Mouse (Mus musculus) forebrain, embryonic 11.5 days (tissue): ENCODE results near the gene Clic5. TPM values are rescaled to one million over a fixed set of nuclear protein-coding genes. Genes with fewer than 3 reads are reported as not detected.

Source experiments
- ATAC-seq: fragments of 200-750 bp; cut with Nextera tagmentation; replicated peaks from 2 replicates; pipeline ENCODE4 v1.8.0; 2017; ENCODE audit warnings: moderate TSS enrichment; ENCODE audit not compliant: low FRiP score
- DNase-seq: peaks from one replicate; pipeline ENCODE4 v3.0.0-alpha.2; 2017; ENCODE audit warnings: low spot score
- H3K27ac ChIP-seq: fragments of 300-500 bp; sonication (generic); 2 replicates; pipeline ENCODE4 v1.5.1; 2014; ENCODE audit warnings: low read depth, low read length
- H3K27me3 ChIP-seq: fragments of 300-500 bp; sonication (generic); 2 replicates; pipeline ENCODE4 v1.6.1; 2014; ENCODE audit warnings: mild to moderate bottlenecking, low read length, mixed read lengths; ENCODE audit not compliant: control insufficient read depth, insufficient read depth
- H3K36me3 ChIP-seq: fragments of 300-500 bp; sonication (generic); 2 replicates; pipeline ENCODE4 v1.6.1; 2014; ENCODE audit warnings: mild to moderate bottlenecking, low read length, moderate library complexity, mixed read lengths; ENCODE audit not compliant: control insufficient read depth, insufficient read depth
- H3K4me1 ChIP-seq: fragments of 300-500 bp; sonication (generic); replicated peaks from 2 replicates; pipeline ENCODE4 v1.6.1; 2014; ENCODE audit warnings: low read length, mixed read lengths; ENCODE audit not compliant: control insufficient read depth, insufficient read depth
- H3K4me2 ChIP-seq: fragments of 300-500 bp; sonication (generic); 2 replicates; pipeline ENCODE4 v1.6.1; 2014; ENCODE audit warnings: low read depth, mild to moderate bottlenecking, low read length, moderate library complexity, mixed read lengths; ENCODE audit not compliant: severe bottlenecking
- H3K4me3 ChIP-seq: fragments of 300-500 bp; sonication (generic); 2 replicates; pipeline ENCODE4 v1.5.1; 2014; ENCODE audit warnings: low read depth, low read length
- H3K9ac ChIP-seq: fragments of 300-500 bp; sonication (generic); 2 replicates; pipeline ENCODE4 v1.6.1; 2014; ENCODE audit warnings: low read length
- H3K9me3 ChIP-seq: fragments of 300-500 bp; sonication (generic); 2 replicates; pipeline ENCODE4 v1.6.1; 2016; ENCODE audit warnings: low read length, mixed read lengths; ENCODE audit not compliant: control insufficient read depth
- WGBS: fragments of 180-500 bp; shearing (Covaris S2); extraction: QIAGEN DNeasy Blood & Tissue Kit; methylation state at CpG from one replicate; pipeline ENCODE4 v1.1.7; 2014; 5-methylcytosine and 5-hydroxymethylcytosine counted together
- polyA plus RNA-seq: library from polyadenylated mRNA; unstranded; fragments of >200 nt; fragmentation: Nextera tagmentation; extraction: Ambion mirVana; gene quantifications from 2 replicates; pipeline ENCODE4 v1.2.1, GENCODE M21; 2014

Clic5 gene
- polyA plus RNA-seq, 1 experiment from 2014 or later = 0.16 TPM

DNA sequence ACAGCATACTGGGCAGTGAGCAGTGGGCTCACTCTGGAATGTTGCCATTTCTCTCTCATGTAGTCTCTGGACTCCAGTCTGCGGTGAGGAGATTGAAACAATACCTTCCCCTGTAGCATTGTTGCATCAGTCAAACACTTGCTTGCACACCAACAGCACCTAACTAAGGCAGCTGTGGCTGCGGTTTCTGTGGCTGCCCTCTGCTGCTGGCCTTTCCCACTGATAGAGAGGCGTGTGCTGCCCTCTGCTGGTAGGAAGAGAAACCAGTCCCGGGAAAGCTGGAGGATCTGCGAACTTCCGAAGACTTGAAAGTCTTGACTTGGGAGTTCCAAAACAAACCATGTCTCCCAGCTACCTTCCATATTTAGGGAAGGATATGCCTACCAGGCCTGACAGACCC, 68.2 kb downstream of the Clic5 start:
- Histone ChIP-seq H3K27me3 (no peaks in the 10 kb centered on the region; the same call in 1 of the 2 replicates), H3K4me3 (no peak overlapping the region), H3K4me1 (no peaks in the 10 kb centered on the region), H3K4me2 (no peak overlapping the region), H3K9me3 (no peaks in the 10 kb centered on the region), H3K9ac (no peak overlapping the region), H3K27ac (no peak overlapping the region), H3K36me3 (no peaks in the 10 kb centered on the region)
- ATAC-seq (0 out of 2 replicates have a peak, but pooled peaks have one; percentile 39), DNase-seq (peak; percentile 85)
- 6% methylated on average over 6 of the region's 6 CpGs for WGBS

DNA sequence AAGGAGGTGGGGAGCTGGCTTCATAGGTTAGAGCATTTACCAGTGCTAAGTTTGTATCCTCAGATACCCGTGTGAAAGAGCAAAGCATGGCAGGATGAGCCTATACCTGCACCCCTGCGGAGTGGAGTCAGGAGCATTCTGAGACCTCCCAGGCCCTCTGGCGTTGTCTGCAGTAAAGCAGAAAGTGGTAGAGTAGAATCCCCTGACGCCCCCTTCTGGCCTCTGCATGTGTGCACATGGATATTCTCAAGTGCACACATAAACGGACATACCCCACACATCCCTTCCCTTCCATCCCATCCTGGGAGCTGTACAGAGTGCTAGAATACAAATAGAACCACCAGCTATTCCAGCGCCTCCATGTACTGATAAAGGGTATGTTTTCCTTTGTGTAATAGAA, 70.9 kb downstream of the Clic5 start:
- ATAC-seq (no peak), DNase-seq (no peak)
- 33% methylated on average over 6 of the region's 6 CpGs for WGBS
- Histone ChIP-seq H3K27me3 (no peaks in the 10 kb centered on the region; the same call in 1 of the 2 replicates), H3K4me1 (no peaks in the 10 kb centered on the region), H3K36me3 (no peaks in the 10 kb centered on the region), H3K27ac (no peak overlapping the region), H3K4me3 (no peak overlapping the region), H3K9ac (no peak overlapping the region), H3K4me2 (no peak overlapping the region), H3K9me3 (no peaks in the 10 kb centered on the region)

DNA sequence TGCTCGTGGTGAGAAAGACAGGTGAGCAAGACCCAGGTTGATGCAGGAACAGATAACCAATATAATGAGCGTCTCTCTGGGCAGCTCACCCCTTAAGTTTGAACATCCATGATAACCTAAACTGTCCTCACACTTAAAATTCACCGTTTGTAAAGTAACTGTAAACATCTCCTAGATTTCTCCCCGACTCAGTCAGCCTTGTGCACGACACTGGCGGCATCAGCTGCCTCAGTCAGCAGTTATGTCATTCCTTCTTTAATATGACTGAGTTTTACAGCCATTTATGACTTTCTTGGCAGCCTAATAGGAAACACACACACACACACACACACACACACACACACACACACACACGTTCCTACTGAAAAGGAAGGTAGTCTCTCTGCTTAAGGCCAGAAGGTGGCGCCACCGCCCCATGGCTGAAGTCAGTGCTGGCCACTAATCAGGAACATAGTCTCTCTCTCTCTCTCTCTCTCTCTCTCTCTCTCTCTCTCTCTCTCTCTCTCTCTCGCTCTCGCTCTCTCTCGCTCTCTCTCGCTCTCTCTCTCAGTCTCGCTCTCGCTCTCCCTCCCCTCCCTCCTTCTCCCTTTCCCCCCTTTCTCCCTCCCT, 73.3 kb downstream of the Clic5 start:
- no peak overlapping the region for H3K4me2 ChIP-seq
- H3K4me1 ChIP-seq = no peaks in the 10 kb centered on the region
- WGBS = 41% methylated on average over 9 of the region's 15 CpGs
- H3K9me3 ChIP-seq = no peaks in the 10 kb centered on the region
- H3K27ac ChIP-seq = no peak overlapping the region
- H3K36me3 ChIP-seq = no peaks in the 10 kb centered on the region
- H3K4me3 ChIP-seq = no peak overlapping the region
- DNase-seq = peak; percentile 75
- H3K9ac ChIP-seq = no peak overlapping the region
- no peaks in the 10 kb centered on the region; the same call in 1 of the 2 replicates for H3K27me3 ChIP-seq
- ATAC-seq = peak; percentile 79

DNA sequence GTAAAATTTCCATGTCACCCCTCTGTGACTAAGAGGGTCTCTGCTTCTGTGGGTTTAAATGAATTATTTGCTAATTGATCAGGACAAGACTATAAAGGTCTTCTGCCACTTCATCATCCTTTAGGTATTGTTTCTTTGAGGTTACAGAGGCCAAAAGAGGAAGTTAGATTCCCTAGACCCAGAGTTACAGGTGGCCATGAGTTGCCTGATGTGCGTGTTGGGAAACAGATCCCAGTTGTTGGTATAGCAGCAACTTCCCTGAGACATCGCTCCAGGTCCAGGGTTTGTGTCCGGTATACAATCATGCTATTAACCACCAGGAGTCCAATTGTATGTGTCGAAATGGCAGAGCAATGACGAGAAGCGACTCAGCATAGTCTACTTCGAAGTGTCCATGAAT, 81.7 kb downstream of the Clic5 start:
- Histone ChIP-seq H3K27me3 (no peaks in the 10 kb centered on the region), H3K4me3 (no peak overlapping the region), H3K9ac (no peak overlapping the region), H3K9me3 (no peaks in the 10 kb centered on the region), H3K36me3 (no peaks in the 10 kb centered on the region), H3K27ac (no peak overlapping the region), H3K4me1 (no peaks in the 10 kb centered on the region), H3K4me2 (no peak overlapping the region)
- WGBS = 91% methylated on average over 7 of the region's 7 CpGs
- ATAC-seq (no peak), DNase-seq (no peak)

DNA sequence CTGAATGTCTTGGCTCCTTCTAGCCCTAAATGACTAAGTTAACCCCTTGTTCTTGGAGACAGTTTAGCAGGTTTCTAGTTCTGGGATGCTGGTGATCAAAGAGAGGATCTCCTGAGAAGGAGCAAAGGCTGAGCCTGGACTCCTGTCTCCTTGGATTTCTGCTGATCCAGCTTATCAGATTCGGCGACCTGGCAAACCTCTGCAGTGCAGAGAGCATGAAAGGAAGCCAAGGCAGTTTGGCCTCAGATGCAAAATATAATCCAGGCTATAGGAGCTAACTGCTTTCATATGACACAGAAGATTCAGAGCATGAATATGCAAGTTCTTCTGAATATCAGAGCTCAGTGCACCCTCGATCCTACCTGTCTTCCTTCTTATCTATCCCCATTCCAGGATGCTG, 83.0 kb downstream of the Clic5 start:
- no peak overlapping the region for H3K27ac ChIP-seq
- no peak for ATAC-seq
- H3K36me3 ChIP-seq = no peaks in the 10 kb centered on the region
- no peak overlapping the region for H3K4me2 ChIP-seq
- WGBS = 85% methylated on average over 3 of the region's 3 CpGs
- no peak overlapping the region for H3K9ac ChIP-seq
- no peaks in the 10 kb centered on the region for H3K27me3 ChIP-seq
- DNase-seq = no peak
- H3K9me3 ChIP-seq = no peaks in the 10 kb centered on the region
- H3K4me3 ChIP-seq = no peak overlapping the region
- H3K4me1 ChIP-seq = no peaks in the 10 kb centered on the region

DNA sequence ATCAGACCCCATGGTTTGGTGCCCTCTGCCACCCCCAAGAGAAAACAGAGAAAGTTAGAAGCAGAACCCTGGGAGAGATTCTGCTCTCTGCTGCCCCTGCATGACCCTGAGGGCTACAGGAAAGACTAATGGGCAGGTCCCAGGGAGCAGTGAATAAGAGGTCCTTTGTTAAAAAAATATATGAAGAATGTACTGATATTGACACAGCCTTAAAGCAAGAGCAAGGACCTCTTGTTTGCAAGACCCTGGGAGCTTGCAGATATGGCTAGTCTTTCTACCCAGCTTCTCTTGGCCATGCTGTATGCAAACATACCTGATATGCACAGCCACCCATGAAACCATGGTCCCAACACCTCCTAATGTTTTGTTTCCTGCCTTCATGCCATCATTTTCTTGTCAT, 86.4 kb downstream of the Clic5 start:
- Histone ChIP-seq H3K9me3 (no peaks in the 10 kb centered on the region), H3K27ac (no peak overlapping the region), H3K9ac (no peak overlapping the region), H3K27me3 (no peaks in the 10 kb centered on the region), H3K4me1 (no peaks in the 10 kb centered on the region), H3K36me3 (no peaks in the 10 kb centered on the region), H3K4me3 (no peak overlapping the region), H3K4me2 (no peak overlapping the region)
- ATAC-seq = no peak
- no peak for DNase-seq

DNA sequence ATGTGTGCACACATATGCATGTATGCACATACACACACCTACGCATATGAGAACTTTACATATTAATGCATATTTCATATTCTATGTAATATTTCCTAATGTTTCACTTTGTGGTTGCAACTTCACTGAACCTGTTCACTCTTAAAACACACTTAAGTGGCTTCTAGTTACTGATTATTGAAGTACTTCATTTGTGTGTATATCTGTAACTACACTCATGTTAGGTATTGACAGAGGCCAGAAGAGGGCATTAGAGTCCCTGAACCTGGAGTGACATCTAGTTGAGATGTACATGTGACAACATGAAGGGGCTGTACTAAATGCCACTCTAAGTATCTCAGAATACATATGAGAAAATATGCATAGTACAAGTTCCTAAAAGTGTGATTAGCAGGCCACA, 99.9 kb downstream of the Clic5 start:
- ATAC-seq (no peak), DNase-seq (no peak)
- H3K27me3 ChIP-seq = no peaks in the 10 kb centered on the region
- no peak overlapping the region for H3K9ac ChIP-seq
- no peak overlapping the region for H3K27ac ChIP-seq
- H3K36me3 ChIP-seq = no peaks in the 10 kb centered on the region
- WGBS = 96% methylated on average over 1 of the region's 1 CpGs
- no peaks in the 10 kb centered on the region for H3K9me3 ChIP-seq
- no peak overlapping the region for H3K4me2 ChIP-seq
- H3K4me3 ChIP-seq = no peak overlapping the region
- no peaks in the 10 kb centered on the region for H3K4me1 ChIP-seq

DNA sequence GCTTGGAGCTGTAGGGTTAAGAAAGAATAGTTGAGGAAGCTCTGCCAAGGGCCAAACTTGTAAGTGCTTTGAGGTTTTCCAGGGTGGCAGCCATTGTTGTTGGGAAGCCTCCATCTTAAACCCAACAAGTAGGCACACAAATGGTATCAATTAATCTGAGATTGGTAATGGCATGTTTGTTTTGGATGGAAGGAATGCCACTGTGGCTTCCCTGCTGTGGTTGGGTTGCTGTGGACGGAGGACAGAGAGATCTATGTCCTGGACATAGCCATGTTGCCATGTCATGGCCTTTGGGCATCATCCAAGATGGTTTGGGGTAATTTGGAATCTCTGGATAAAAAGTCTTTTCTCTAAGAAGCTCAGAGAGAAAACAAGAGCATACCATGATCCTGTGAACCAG, 108.8 kb downstream of the Clic5 start:
- H3K4me1 ChIP-seq = no peaks in the 10 kb centered on the region
- ATAC-seq (no peak), DNase-seq (no peak)
- no peaks in the 10 kb centered on the region for H3K27me3 ChIP-seq
- no peaks in the 10 kb centered on the region for H3K9me3 ChIP-seq
- no peak overlapping the region for H3K27ac ChIP-seq
- no peak overlapping the region for H3K4me3 ChIP-seq
- no peak overlapping the region for H3K9ac ChIP-seq
- no peak overlapping the region for H3K4me2 ChIP-seq
- no peaks in the 10 kb centered on the region for H3K36me3 ChIP-seq
- WGBS = 80% methylated on average over 1 of the region's 1 CpGs

DNA sequence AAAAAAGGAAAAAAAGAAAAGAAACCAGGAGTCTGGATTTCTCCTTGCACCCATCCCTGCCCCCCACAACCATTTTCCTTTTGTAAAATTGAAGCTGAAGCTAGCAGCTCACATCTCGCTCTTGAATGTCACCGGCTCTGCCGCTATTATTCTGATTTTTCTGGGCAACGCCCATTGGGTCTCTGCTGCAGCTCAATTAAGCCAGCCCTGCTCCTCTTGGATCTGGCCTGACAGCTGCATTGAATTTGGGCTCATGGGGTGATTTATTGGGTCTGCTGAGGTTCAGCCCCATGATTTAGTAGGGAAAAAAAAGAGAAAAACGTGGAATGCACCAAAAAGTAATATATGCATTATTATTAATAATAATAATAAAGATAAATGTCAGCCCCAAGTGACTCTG, 111.9 kb downstream of the Clic5 start:
- no peak overlapping the region for H3K4me3 ChIP-seq
- 22% methylated on average over 5 of the region's 5 CpGs for WGBS
- no peak overlapping the region for H3K4me2 ChIP-seq
- H3K4me1 ChIP-seq = no peaks in the 10 kb centered on the region
- no peaks in the 10 kb centered on the region for H3K36me3 ChIP-seq
- H3K27ac ChIP-seq = no peak overlapping the region
- DNase-seq = no peak
- no peak for ATAC-seq
- no peaks in the 10 kb centered on the region for H3K9me3 ChIP-seq
- no peaks in the 10 kb centered on the region for H3K27me3 ChIP-seq
- H3K9ac ChIP-seq = no peak overlapping the region
